Mouse (Mus musculus) layer of hippocampus, adult 2 months (tissue): ENCODE measurements at regions not wholly inside any gene's neighbourhood (a gene's known extent, or its start where the extent isn't known, plus 50 kb on each side); places are given as distances from the start of the nearest gene placed in this dataset.
A peak's percentile ranks its signal among the peaks of the same experiment; 100 is the strongest.
"Not testable (repeated sequence)": the region's sequence is repeated elsewhere in the genome, so short reads cannot be mapped to it uniquely, and the experiment has no call there.

ENCODE experiments used
- DNase-seq, 2 experiments: peaks; one replicate each; pipeline ENCODE4 v3.0.0; 2022; ENCODE audit warnings: low spot score in 2 of 2
- H3K27ac ChIP-seq: fragments of 200-600 bp; 2 replicates; pipeline ENCODE4 v1.8.1; 2022
- H3K4me3 ChIP-seq: fragments of 200-600 bp; 2 replicates; pipeline ENCODE4 v1.8.1; 2022; ENCODE audit warnings: mild to moderate bottlenecking
- CTCF ChIP-seq: fragments of 200-600 bp; conservative IDR thresholded peaks from 2 replicates; pipeline ENCODE4 v1.8.1; 2022; ENCODE audit warnings: antibody characterized with exemption, mild to moderate bottlenecking, moderate library complexity

DNA sequence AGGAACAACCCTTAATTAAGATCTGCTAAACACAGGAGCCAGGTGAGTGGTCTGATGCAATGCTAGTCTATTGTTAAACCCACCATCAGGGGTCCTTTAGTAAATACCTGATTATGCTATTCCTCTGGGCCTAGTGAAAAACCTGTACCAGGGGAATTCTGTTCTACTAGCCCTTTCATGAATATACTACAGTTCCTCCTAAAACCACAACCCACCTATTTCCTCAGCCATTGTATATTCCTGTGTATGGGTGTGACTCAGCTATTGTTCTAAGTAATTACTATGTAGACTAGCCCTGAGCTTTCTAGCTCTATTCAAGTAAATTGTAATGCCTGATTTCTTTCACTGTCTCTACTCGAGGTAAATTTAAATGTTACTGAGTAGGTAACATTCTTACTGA lies 57.0 kb upstream of the Egfem1 start:
- DNase-seq, H3K27ac ChIP-seq, H3K4me3 ChIP-seq: not testable (repeated sequence)

DNA sequence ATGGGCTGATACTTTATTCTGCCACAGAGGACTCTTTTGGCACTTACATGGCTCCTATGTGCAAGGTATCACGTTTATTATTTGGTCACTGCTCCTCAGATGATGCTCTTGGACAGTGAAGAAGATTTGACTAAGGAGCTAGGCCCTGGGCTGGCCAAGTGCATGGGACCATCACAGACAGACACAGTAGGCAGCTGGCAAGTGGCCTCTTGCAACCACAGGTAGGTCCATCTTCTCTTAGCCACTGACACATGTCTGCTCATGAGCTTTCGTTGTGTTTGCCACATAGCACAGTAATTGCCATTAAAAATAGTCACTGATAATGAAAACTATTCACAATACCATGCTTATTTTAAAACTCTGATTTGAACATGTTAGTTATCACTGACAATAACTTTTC lies 54.1 kb upstream of the Egfem1 start:
- Histone ChIP-seq H3K4me3 (no peak overlapping the region), H3K27ac (no peak overlapping the region)

DNA sequence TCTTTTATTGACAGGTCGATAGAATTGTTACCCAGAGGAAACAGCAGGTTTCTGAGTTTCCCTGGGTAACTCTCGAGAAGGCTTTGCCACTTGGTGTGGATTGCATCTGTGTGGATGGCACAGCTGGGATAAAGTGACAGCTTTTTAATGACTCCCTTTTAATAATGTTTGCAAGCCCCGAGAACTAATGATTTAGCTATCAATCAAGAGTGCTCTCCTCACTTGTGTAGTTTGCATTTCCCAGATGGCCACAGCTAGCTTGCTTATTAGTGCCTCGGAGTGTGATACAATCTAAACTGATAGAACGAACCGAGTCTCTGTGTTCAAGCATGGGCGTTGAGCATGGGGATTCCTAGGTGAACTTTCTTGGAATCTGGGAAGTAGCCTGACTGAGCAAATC lies 51.0 kb upstream of the Egfem1 start:
- TF ChIP-seq CTCF, result no peak
- no peak for DNase-seq
- no peak overlapping the region for H3K27ac ChIP-seq
- no peak overlapping the region for H3K4me3 ChIP-seq

More for the DNA sequence above, 54.1 kb upstream of the Egfem1 start:
- DNase-seq, result no peak
- no peak for TF ChIP-seq CTCF

DNA sequence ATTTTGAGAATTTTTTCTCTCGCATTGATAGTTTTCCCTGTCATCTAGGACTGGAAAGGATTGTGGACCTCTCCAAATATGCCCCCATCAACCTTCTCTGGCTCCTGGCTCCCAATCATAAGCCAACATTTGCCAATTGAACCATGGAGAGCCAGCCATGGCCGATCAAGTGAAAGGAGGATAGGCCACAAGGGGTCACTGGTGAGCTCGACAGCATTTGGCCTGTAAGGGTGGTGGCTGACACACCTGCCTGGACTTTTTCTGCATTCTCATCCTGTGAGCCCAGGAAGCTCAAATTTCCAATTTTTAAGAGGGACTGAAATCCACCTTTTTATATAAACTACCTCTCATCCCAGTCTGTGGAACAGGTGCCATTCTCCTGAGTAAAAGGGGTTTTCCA lies 50.0 kb upstream of the Egfem1 start:
- Histone ChIP-seq H3K4me3 (no peak overlapping the region), H3K27ac (no peak overlapping the region)
- peak; percentile 71 for TF ChIP-seq CTCF
- no peak for DNase-seq
